Mouse (Mus musculus) lung, adult 2 months (tissue): ENCODE results near the gene Daglb. TPM values are rescaled to one million over a fixed set of nuclear protein-coding genes. Genes with fewer than 3 reads are reported as not detected.

Experiments
- DNase-seq: peaks from one replicate; pipeline ENCODE4 v3.0.0; 2022
- H3K4me1 ChIP-seq: fragments of 200-500 bp; 2 replicates; pipeline ENCODE4 v1.6.1; 2011; ENCODE audit warnings: low read length; ENCODE audit not compliant: control insufficient read depth, insufficient read depth
- H3K4me3 ChIP-seq: fragments of 200-500 bp; replicated peaks from 2 replicates; pipeline ENCODE3; 2011; ENCODE audit warnings: low read depth, mild to moderate bottlenecking, control low read depth, low read length; ENCODE audit errors: extremely low read depth
- CTCF ChIP-seq: fragments of 200-500 bp; IDR thresholded peaks from 2 replicates; pipeline ENCODE4 v1.5.1; 2011; ENCODE audit warnings: mild to moderate bottlenecking, low read length, control low read depth; ENCODE audit not compliant: insufficient read depth
- POLR2A ChIP-seq: fragments of 200-500 bp; IDR thresholded peaks from 2 replicates; pipeline ENCODE4 v1.6.1; 2011; ENCODE audit warnings: low read depth, mild to moderate bottlenecking, control low read depth, low read length, borderline replicate concordance; ENCODE audit errors: extremely low read depth
- WGBS: fragments of 180-500 bp; shearing (Covaris S2); methylation state at CpG from one replicate; pipeline ENCODE4 v1.1.7; 2018; 5-methylcytosine and 5-hydroxymethylcytosine counted together
- polyA plus RNA-seq: library from polyadenylated mRNA; depleted of rRNA; stranded (reverse); fragments of >200 nt; gene quantifications from 2 replicates; pipeline ENCODE4 v1.2.3, GENCODE M21; 2012

Gene Daglb
- polyA plus RNA-seq, 1 experiment, result 18.1 TPM

GRCm38 (mm10) chr5:143477901-143478300 lies 13.5 kb downstream of the Daglb start:
- DNase-seq, result no peak
- whole genome bisulfite sequencing, result 92% methylated on average over 3 of the region's 3 CpGs
- H3K4me3 ChIP-seq, result no peak overlapping the region
- TF ChIP-seq POLR2A (no peak), CTCF (no peak)
- H3K4me1 ChIP-seq, result no peaks in the 10 kb centered on the region

DNA sequence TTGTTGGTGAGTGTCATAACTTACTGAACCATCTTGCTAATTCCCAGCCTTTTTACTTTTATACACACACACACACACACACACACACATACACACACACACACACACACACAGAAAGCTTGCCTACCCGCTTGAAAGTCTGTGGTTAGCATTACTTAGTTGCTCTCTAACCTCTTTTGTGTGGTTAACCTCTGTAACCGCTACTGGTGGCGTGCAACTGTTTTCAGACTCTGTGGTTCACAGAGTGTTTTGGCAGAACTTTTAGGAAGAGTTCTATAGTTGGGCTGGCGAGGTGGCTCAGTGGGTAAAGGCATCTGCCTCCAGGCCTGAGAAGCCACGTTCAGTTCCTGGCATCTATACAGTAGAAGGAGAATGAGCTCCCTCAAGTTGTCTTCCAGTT lies 20.6 kb downstream of the Daglb start:
- whole genome bisulfite sequencing, result 73% methylated on average over 5 of the region's 5 CpGs
- Histone ChIP-seq H3K4me3 (no peak overlapping the region), H3K4me1 (no peaks in the 10 kb centered on the region)
- no peak for DNase-seq
- TF ChIP-seq POLR2A, result no peak
- no peak for TF ChIP-seq CTCF

- DNase-seq, result no peak
- Histone ChIP-seq H3K4me1 (no peaks in the 10 kb centered on the region), H3K4me3 (no peak overlapping the region)
- WGBS, result 88% methylated on average over 10 of the region's 10 CpGs
- TF ChIP-seq CTCF (no peak), POLR2A (no peak)
Observed at GRCm38 (mm10) chr5:143487193-143487592, 22.8 kb downstream of the Daglb start.

GRCm38 (mm10) chr5:143487998-143488397 lies 23.6 kb downstream of the Daglb start:
- Histone ChIP-seq H3K4me3 (no peak overlapping the region), H3K4me1 (no peaks in the 10 kb centered on the region)
- TF ChIP-seq POLR2A (no peak), CTCF (no peak)
- WGBS, result 84% methylated on average over 5 of the region's 5 CpGs
- DNase-seq, result no peak

DNA sequence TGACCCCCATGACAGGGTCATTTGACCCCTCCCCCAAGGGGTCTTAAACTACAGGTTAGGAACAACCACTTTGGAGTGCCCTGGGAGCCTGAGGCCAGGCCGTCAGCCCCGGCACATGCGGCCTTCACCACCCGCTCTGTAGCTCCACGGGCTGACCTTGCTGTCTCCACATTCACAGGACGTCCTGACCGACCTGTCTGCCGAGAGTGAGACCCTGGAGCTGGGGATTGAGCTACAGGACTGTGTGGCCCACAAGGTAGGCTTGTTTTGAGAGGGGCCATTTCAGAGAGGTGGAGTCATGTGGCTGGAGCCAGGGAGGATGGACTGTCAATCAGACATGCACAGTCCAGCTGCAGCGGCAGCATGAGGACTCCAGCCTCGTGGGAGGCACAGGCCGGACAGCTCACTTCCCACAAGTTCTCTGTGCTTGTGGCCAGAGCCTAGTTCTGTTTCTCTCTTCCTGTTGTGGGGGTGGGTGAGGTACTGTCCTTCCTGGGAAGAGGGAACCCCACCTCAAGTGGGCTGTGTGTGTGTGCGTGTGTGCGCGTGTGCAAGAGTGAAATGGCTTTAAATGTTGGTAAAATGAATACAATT lies 25.5 kb downstream of the Daglb start:
- no peak overlapping the region for H3K4me3 ChIP-seq
- H3K4me1 ChIP-seq, result no peaks in the 10 kb centered on the region
- TF ChIP-seq CTCF (no peak), POLR2A (no peak)
- WGBS, result 74% methylated on average over 14 of the region's 14 CpGs
- no peak for DNase-seq

GRCm38 (mm10) chr5:143491736-143492135 lies 27.4 kb downstream of the Daglb start:
- TF ChIP-seq CTCF (no peak), POLR2A (no peak)
- H3K4me3 ChIP-seq, result no peak overlapping the region
- 91% methylated on average over 4 of the region's 4 CpGs for WGBS

DNA sequence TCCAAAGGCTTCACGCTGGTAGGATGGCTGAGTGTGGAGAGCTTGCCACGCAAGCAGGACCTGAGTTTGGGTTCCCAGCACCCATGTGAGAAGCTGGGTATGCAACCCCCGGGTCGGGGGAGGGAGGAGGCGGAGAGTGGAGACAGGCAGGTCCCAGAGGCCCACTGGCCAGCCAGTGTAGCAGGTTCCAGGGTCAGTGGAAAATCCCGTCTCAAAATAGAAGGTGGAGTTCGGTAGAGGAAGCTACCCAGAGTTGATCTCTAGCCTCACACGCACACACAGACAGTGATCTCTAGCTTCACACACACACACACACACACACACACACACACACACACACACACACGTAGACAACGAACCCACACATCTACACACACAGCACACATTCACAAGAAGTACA lies 28.8 kb downstream of the Daglb start:
- TF ChIP-seq CTCF (no peak), POLR2A (no peak)
- no peaks in the 10 kb centered on the region for H3K4me1 ChIP-seq
- no peak for DNase-seq
- WGBS, result 87% methylated on average over 10 of the region's 10 CpGs
- H3K4me3 ChIP-seq, result no peak overlapping the region

More at GRCm38 (mm10) chr5:143491736-143492135, 27.4 kb downstream of the Daglb start:
- DNase-seq, result no peak
- no peaks in the 10 kb centered on the region for H3K4me1 ChIP-seq

DNA sequence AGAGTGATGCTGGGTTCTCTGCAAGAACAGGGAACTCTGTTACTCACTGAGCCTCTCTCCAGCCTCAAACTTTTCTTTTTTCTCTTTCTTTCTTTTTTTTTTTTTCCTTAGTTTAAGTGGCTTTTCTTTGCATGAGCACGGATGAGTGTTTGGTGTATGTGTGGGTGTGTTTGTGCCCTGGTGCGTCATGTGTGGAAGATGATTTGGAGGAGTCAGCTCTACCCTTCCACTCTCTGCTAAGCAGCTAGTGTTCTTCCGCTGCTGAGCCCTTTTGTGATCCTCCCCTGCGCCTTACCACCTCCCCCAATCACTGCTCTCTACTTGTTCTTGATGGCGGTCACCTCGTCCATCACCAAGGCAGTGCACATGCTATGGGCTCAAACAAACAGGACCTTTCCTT lies 31.3 kb downstream of the Daglb start:
- WGBS, result 92% methylated on average over 6 of the region's 6 CpGs
- no peak for DNase-seq

DNA sequence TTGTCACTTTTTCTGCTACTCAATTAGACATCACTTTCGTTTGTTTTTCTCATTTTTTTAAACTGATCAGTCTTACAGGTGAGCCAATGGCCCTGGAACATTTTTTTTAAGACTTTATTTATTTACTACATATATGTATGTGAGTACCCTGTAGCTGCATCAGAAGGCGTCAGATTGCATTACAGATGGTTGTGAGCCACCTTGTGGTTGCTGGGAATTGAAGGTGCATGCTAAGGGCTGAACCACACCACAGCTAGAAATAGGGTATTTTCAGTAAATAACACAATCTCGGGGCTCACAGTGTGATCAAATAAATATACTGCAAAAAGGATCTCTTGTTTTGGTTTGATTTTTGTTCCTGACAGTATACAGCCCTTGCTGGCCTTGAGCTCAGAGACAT lies 33.1 kb downstream of the Daglb start:
- no peak for DNase-seq
- no peak for TF ChIP-seq CTCF
- no peak for TF ChIP-seq POLR2A
- 71% methylated on average over 3 of the region's 3 CpGs for WGBS
- no peaks in the 10 kb centered on the region for H3K4me1 ChIP-seq
- H3K4me3 ChIP-seq, result no peak overlapping the region

More for the DNA sequence above, 31.3 kb downstream of the Daglb start:
- TF ChIP-seq CTCF (no peak), POLR2A (no peak)
- no peak overlapping the region for H3K4me3 ChIP-seq
- H3K4me1 ChIP-seq, result no peaks in the 10 kb centered on the region

DNA sequence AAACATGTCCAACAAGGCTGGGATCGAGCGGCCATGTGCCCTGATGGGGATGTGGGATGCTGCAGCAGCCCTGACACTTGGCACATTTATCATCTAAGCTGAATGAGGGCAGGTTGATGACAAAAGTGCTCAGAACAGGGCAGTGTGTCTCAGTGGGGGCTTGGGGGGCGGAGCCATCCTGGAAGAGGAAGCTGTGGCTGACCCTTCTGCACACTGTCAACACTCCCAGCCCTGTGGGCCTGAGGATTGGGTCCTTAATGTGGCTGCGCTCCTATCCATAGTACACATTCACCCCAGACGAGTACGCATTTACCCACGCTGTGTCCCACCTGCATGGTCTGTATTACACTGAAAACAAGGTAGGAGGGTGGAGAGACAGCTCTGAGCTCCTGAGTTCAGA lies 34.8 kb downstream of the Daglb start:
- TF ChIP-seq POLR2A (no peak), CTCF (no peak)
- H3K4me1 ChIP-seq, result no peaks in the 10 kb centered on the region
- H3K4me3 ChIP-seq, result no peak overlapping the region
- DNase-seq, result no peak
- WGBS, result 88% methylated on average over 7 of the region's 7 CpGs
